Mouse (Mus musculus) liver, postnatal 0 days (tissue): ENCODE results near the gene Tmbim7. TPM values are rescaled to one million over a fixed set of nuclear protein-coding genes. Genes with fewer than 3 reads are reported as not detected.

ENCODE experiments used
- ATAC-seq: fragments of 200-750 bp; cut with Nextera tagmentation; 2 replicates; pipeline ENCODE4 v1.8.0; 2017; ENCODE audit warnings: mild to moderate bottlenecking, moderate library complexity
- DNase-seq: peaks from one replicate; pipeline ENCODE4 v3.0.0-alpha.2; 2016
- H3K27ac ChIP-seq: fragments of 300-500 bp; sonication (generic); 2 replicates; pipeline ENCODE4 v1.5.1; 2014; ENCODE audit warnings: antibody characterized with exemption, moderate library complexity, mild to moderate bottlenecking, low read depth
- H3K27me3 ChIP-seq: fragments of 300-500 bp; sonication (generic); 2 replicates; pipeline ENCODE4 v1.6.1; 2014; ENCODE audit warnings: low read length, control low read depth, mixed read lengths; ENCODE audit not compliant: insufficient read depth
- H3K36me3 ChIP-seq: fragments of 300-500 bp; sonication (generic); replicated peaks from 2 replicates; pipeline ENCODE4 v1.6.1; 2014; ENCODE audit warnings: mild to moderate bottlenecking, control low read depth, low read length, moderate library complexity, mixed read lengths; ENCODE audit not compliant: insufficient read depth
- H3K4me1 ChIP-seq: fragments of 300-500 bp; sonication (generic); 2 replicates; pipeline ENCODE4 v1.6.1; 2014; ENCODE audit warnings: antibody characterized with exemption, mild to moderate bottlenecking, control low read depth; ENCODE audit not compliant: insufficient read depth
- H3K4me2 ChIP-seq: fragments of 300-500 bp; sonication (generic); 2 replicates; pipeline ENCODE4 v1.6.1; 2014; ENCODE audit warnings: low read depth, mild to moderate bottlenecking, low read length, moderate library complexity, mixed read lengths
- H3K4me3 ChIP-seq: fragments of 300-500 bp; sonication (generic); 2 replicates; pipeline ENCODE4 v1.5.1; 2014; ENCODE audit warnings: low read depth, low read length
- H3K9ac ChIP-seq: fragments of 300-500 bp; sonication (generic); replicated peaks from 2 replicates; pipeline ENCODE4 v1.6.1; 2014; ENCODE audit warnings: mild to moderate bottlenecking, moderate library complexity
- H3K9me3 ChIP-seq: fragments of 300-500 bp; sonication (generic); 2 replicates; pipeline ENCODE4 v1.6.1; 2016; ENCODE audit warnings: mild to moderate bottlenecking, control low read depth, low read length, mixed read lengths
- CTCF ChIP-seq: sonication (generic); IDR thresholded peaks from 2 replicates; pipeline ENCODE4 v1.5.1; 2016; ENCODE audit warnings: antibody characterized with exemption, low read depth
- EP300 ChIP-seq: IDR thresholded peaks from 2 replicates; pipeline ENCODE4 v1.6.1; 2016; ENCODE audit warnings: antibody characterized with exemption, low read depth, mild to moderate bottlenecking
- WGBS: fragments of 180-500 bp; shearing (Covaris S2); extraction: QIAGEN DNeasy Blood & Tissue Kit; methylation state at CpG from one replicate; pipeline ENCODE4 v1.1.7; 2014; ENCODE audit not compliant: insufficient replicate concordance; 5-methylcytosine and 5-hydroxymethylcytosine counted together
- microRNA-seq: library from miRNA; unstranded; fragments of <30 nt; microRNA quantifications from one replicate; pipeline ENCODE4, GENCODE M21; 2016
- polyA plus RNA-seq: library from polyadenylated mRNA; unstranded; fragments of >200 nt; fragmentation: Nextera tagmentation; extraction: Ambion mirVana; gene quantifications from 2 replicates; pipeline ENCODE4 v1.2.1, GENCODE M21; 2015

The Tmbim7 gene
- polyA plus RNA-seq, 1 experiment from 2014 or later: not detected

- 80% methylated on average over 5 of the region's 5 CpGs for WGBS
- Histone ChIP-seq H3K9ac (no peak overlapping the region), H3K9me3 (no peaks in the 10 kb centered on the region), H3K4me1 (no peaks in the 10 kb centered on the region), H3K27me3 (no peaks in the 10 kb centered on the region), H3K27ac (no peak overlapping the region), H3K36me3 (peaks cover 19% of the 10 kb centered on the region), H3K4me2 (no peak overlapping the region), H3K4me3 (no peak overlapping the region)
- TF ChIP-seq EP300: no peak
- no peak for TF ChIP-seq CTCF
- DNase-seq (no peak), ATAC-seq (no peak)
Observed at GRCm38 (mm10) chr5:3728820-3729219, 77.8 kb downstream of the Tmbim7 start.

Small RNAs within 50 kb of the gene (microRNA-seq; reads per million reads assigned to microRNA genes)
- not detected for gene Gm22926
- not detected for gene Gm26238

Other genes starting within 250 kb of the Tmbim7 start
- gene Fam133b, start 107.3 kb upstream of the Tmbim7 start, polyA plus RNA-seq: 10.6 and 11.1 TPM in 2 replicates
- 0.32 and 0.65 TPM in 2 replicates for gene 1700109H08Rik, start 79.6 kb upstream of the Tmbim7 start, polyA plus RNA-seq
- gene Pex1, start 55.1 kb upstream of the Tmbim7 start, polyA plus RNA-seq: 8.1 and 11.3 TPM in 2 replicates
- 4.1 and 4.6 TPM in 2 replicates for gene Rbm48, start 54.6 kb upstream of the Tmbim7 start, polyA plus RNA-seq
- 25.7 and 26.9 TPM in 2 replicates for gene Gatad1, start 6.0 kb downstream of the Tmbim7 start, polyA plus RNA-seq
- gene Ankib1, start 151.7 kb downstream of the Tmbim7 start, polyA plus RNA-seq: 2.6 and 2.9 TPM in 2 replicates
- 10.5 and 12.7 TPM in 2 replicates for gene Krit1, start 152.0 kb downstream of the Tmbim7 start, polyA plus RNA-seq
- not detected in 2 replicates for gene Lrrd1, start 194.0 kb downstream of the Tmbim7 start, polyA plus RNA-seq
- gene Mterf1a, start 242.8 kb downstream of the Tmbim7 start, polyA plus RNA-seq: 3.2 and 3.3 TPM in 2 replicates